Mouse (Mus musculus) urinary bladder, postnatal 4 days (tissue): ENCODE measurements at regions not wholly inside any gene's neighbourhood (a gene's known extent, or its start where the extent isn't known, plus 50 kb on each side); places are given as distances from the start of the nearest gene placed in this dataset.

Experiments used
- DNase-seq, 2 experiments: peaks; one replicate each; pipeline ENCODE4 v3.0.0; 2021 to 2022; ENCODE audit warnings: low spot score in 2 of 2

GRCm38 (mm10) chr4:39508866-39509265 is 58.8 kb downstream of the 1700009N14Rik start:
- DNase-seq: no peak

GRCm38 (mm10) chr4:39527492-39527891 is 77.4 kb downstream of the 1700009N14Rik start:
- no peak for DNase-seq

GRCm38 (mm10) chr4:39528661-39529060 is 78.6 kb downstream of the 1700009N14Rik start:
- no peak for DNase-seq

- DNase-seq: no peak
Observed at GRCm38 (mm10) chr4:39556101-39556763, 106.1 kb downstream of the 1700009N14Rik start.

- no peak for DNase-seq
Observed at GRCm38 (mm10) chr4:39597426-39597825, 147.3 kb downstream of the 1700009N14Rik start.

GRCm38 (mm10) chr4:39605046-39605445 is 155.0 kb downstream of the 1700009N14Rik start:
- no peak for DNase-seq

GRCm38 (mm10) chr4:39644136-39644535 is 194.0 kb downstream of the 1700009N14Rik start:
- no peak for DNase-seq

- no peak for DNase-seq
Observed at GRCm38 (mm10) chr4:39644849-39645248, 194.8 kb downstream of the 1700009N14Rik start.

- DNase-seq: no peak
Observed at GRCm38 (mm10) chr4:39660538-39660937, 210.4 kb downstream of the 1700009N14Rik start.

- no peak for DNase-seq
Observed at GRCm38 (mm10) chr4:39672609-39673008, 222.5 kb downstream of the 1700009N14Rik start.

GRCm38 (mm10) chr4:39695236-39695635 is 245.1 kb downstream of the 1700009N14Rik start:
- no peak for DNase-seq

GRCm38 (mm10) chr4:39697565-39697964 is 247.5 kb downstream of the 1700009N14Rik start:
- peak; percentile 62 to 76 for DNase-seq

- DNase-seq: no peak
Observed at GRCm38 (mm10) chr4:39699347-39699746, 249.3 kb downstream of the 1700009N14Rik start.

- DNase-seq: no peak
Observed at GRCm38 (mm10) chr4:39717477-39717876, 267.4 kb downstream of the 1700009N14Rik start.

- DNase-seq: no peak
Observed at GRCm38 (mm10) chr4:39718691-39719090, 268.6 kb downstream of the 1700009N14Rik start.

GRCm38 (mm10) chr4:39719951-39720350 is 269.9 kb downstream of the 1700009N14Rik start:
- DNase-seq: no peak

- no peak for DNase-seq
Observed at GRCm38 (mm10) chr4:39721524-39721923, 271.4 kb downstream of the 1700009N14Rik start.

- no peak for DNase-seq
Observed at GRCm38 (mm10) chr4:39765586-39765985, 315.5 kb downstream of the 1700009N14Rik start.

GRCm38 (mm10) chr4:39791096-39791495 is 341.0 kb downstream of the 1700009N14Rik start:
- DNase-seq: no peak

GRCm38 (mm10) chr4:39809950-39810349 is 332.9 kb upstream of the Aco1 start:
- DNase-seq: no peak

- DNase-seq: no peak
Observed at GRCm38 (mm10) chr4:39812766-39813165, 330.1 kb upstream of the Aco1 start.

- no peak for DNase-seq
Observed at GRCm38 (mm10) chr4:39815620-39816019, 327.3 kb upstream of the Aco1 start.

GRCm38 (mm10) chr4:39817675-39818074 is 325.2 kb upstream of the Aco1 start:
- no peak for DNase-seq

- DNase-seq: no peak
Observed at GRCm38 (mm10) chr4:39833634-39834033, 309.2 kb upstream of the Aco1 start.
